Mouse (Mus musculus): ENCODE data around the gene Saxo1. TPM values are rescaled to one million over a fixed set of nuclear protein-coding genes. Genes with fewer than 3 reads are reported as not detected.

Saxo1 gene
- not detected for polyA plus RNA-seq (2017; shearing (Covaris generic))

DNA sequence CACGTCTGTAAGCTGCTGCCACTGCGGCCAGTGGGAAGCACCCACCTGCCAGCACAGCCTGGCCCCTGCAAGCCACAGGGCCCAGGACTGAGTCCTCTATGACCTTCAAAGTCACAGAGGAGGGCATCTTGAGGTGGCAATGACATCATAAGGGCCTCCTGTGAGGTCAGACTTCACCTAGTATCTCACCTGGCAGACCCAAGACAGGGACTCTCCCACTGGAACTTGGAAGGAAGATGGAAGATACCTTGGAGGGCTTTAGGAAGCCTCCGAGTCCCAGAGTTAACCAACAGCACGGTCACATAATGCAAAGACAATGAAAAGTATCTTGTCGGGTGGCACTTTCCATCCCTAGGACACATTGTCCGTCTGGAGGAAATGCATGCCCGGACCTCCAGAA lies at the start of gene Saxo1:
TSS of gene Saxo1 (minus strand) at position 101 of the 400 bp plus-strand sequence.
- ATAC-seq: no peak

GRCm38 (mm10) chr4:86591304-86591703 lies 33.2 kb upstream of the Saxo1 start:
- no peak for ATAC-seq

DNA sequence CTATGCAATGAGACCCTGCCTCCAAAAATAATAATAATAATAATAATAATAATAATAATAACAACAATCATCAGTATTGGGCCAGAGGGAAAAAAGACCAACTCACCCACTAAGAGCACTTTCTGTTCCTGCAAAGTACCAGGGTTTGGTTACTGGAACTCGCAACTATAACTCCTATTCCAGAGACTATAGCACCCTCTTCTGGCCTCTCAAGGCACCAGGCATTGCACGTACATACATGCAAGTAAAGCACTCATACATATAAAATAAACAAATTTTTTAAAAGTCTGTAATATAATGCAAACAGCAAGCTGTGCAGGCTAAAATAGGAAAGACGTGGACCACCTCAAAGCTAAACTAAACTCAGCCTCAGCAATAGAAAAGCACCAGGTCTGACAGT lies 30.1 kb upstream of the Saxo1 start:
- no peak for ATAC-seq

GRCm38 (mm10) chr4:86580591-86580990 lies 22.5 kb upstream of the Saxo1 start:
- no peak for ATAC-seq

- ATAC-seq: no peak
Measured at GRCm38 (mm10) chr4:86580056-86580455, 21.9 kb upstream of the Saxo1 start.

- ATAC-seq: no peak
Measured at GRCm38 (mm10) chr4:86576630-86577225, 18.6 kb upstream of the Saxo1 start.

GRCm38 (mm10) chr4:86576120-86576541 lies 18.0 kb upstream of the Saxo1 start:
- ATAC-seq: peak; percentile 16

- ATAC-seq: peak; percentile 95
Measured at GRCm38 (mm10) chr4:86575283-86575983, 17.3 kb upstream of the Saxo1 start, which contains the start of gene Rraga. Rraga (plus strand) TSS chr4:86575668.

DNA sequence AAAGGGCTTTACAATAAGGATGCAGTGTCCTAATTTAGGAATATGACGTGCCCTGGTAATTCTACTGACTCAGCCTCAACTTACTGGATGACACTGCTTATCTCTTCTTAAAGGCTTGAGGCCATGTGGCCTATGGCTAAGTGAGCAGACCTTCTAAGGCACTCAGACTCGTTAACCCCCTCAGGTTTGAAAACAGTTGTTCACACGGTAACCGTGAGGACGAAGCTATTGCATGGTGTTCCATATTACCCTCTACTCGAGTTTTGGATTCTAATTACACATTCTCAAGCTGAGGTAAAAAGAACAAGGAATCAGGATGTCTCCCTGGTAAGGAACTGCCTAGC lies 16.8 kb upstream of the Saxo1 start:
- ATAC-seq: peak; percentile 6

DNA sequence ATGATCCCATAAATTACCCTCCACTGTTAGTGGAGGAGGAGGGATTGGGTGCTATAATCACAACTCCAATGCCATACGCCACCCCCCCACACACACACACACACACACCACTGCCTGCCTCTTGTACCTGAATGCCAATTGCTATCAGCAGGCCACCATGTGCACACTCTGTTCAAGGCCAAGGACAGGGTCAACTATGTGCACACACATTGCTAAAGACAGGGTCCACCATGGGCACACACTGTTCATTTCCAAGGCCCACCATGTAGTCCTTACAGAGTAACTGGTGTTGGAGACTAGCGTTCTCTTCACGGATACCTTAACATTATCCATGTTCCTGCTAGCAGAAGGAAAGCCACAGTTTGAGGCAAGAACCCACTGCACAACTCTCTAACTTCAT lies 2.9 kb upstream of the Saxo1 start:
- no peak for ATAC-seq

- ATAC-seq: no peak
Measured at GRCm38 (mm10) chr4:86559006-86559405, 878 bp upstream of the Saxo1 start.

GRCm38 (mm10) chr4:86557371-86557770 lies 757 bp downstream of the Saxo1 start:
- no peak for ATAC-seq

- ATAC-seq: peak; percentile 75
Measured at GRCm38 (mm10) chr4:86555035-86555707, 3.0 kb downstream of the Saxo1 start.

- ATAC-seq: no peak
Measured at GRCm38 (mm10) chr4:86548332-86548731, 9.8 kb downstream of the Saxo1 start.

GRCm38 (mm10) chr4:86545615-86546014 lies 12.5 kb downstream of the Saxo1 start:
- ATAC-seq: no peak

DNA sequence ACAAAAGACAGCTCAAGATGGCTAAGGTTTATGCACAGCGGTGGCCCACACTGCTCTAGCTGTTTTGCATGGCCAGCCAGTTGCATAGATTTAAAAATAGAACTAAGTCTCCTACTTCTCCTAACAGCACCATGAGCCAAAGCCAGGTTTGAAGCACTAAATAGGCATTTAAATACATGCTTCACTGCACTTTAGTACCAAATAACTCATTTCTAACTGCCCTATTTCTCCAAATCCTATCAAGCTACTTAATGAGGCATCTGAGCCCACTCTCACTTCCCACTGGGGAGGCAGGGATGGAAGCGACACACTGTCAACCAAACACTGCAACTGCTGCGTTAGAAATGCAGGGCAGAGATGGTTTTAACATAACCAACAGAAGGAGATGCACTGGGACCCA lies 14.1 kb downstream of the Saxo1 start:
- no peak for ATAC-seq

- ATAC-seq: no peak
Measured at GRCm38 (mm10) chr4:86541573-86541972, 16.6 kb downstream of the Saxo1 start.

DNA sequence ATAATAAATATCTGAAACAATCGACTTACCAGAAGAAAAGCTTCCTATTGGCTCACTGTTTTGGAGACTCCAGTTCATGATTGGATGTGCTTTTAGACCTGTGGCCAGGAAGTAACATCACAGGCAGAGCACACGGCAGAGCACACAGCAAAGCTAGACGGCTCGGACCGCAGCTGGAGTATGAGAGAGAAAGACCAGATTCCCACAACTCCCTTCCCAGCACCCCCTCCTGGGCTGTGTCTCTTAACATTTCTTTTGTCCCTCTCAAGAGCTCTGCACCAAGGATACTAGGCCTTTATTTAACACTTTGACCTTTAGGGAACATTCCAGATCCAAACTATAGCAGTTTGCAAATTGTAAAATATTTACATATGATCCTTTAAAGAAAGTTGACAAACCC lies 19.2 kb downstream of the Saxo1 start:
- ATAC-seq: no peak

DNA sequence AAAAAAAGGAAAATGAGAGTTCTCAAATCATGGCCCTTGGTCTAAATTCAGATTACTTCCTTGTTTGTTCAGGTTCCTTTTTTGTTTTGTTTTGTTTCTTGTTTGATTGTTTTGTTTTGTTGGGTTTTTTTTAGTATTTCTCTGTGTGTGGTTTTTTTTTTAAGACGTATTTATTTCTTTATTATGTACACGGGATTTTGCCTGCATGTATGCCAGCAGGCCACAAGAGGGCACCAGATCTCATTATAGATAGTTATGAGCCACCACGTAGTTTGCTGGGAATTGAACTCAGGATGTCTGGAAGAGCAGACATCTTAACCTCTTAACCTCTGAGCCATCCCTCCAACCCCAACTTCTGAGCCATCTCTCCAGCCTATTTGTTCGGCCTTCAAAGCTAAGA lies 20.2 kb downstream of the Saxo1 start:
- ATAC-seq: no peak

- ATAC-seq: no peak
Measured at GRCm38 (mm10) chr4:86534091-86534481, 24.0 kb downstream of the Saxo1 start.

DNA sequence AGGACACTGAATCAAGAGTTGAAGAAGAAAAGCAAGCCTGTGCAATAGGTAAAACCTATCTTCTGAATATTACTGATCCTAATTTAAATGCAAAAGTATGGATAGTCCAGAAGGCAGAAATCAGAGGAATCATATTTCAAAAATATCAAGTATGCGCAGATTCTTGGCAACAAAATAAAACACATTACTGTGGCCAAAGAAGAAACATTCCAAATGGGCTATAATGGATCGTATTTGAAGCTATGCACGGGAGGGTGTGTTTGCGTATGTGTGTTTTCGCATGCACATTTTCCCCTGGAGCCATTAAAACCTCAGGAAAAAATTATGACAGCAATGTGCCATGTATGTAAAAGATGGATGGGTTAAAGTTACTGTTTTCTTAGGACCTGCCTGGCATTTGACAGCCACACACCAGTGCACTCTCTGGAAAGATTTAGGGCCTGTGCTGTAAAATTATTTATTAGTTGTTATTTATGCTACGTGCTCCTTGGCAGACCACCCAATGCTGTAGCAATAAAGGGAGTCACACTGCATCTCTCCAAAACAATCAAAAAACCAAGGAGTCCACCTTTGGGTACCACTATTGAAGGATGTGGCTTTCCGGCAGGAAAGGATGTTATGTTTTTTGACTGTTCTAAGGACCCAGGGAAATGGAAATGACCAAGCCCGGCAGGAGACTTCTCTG lies 24.6 kb downstream of the Saxo1 start:
- no peak for ATAC-seq

DNA sequence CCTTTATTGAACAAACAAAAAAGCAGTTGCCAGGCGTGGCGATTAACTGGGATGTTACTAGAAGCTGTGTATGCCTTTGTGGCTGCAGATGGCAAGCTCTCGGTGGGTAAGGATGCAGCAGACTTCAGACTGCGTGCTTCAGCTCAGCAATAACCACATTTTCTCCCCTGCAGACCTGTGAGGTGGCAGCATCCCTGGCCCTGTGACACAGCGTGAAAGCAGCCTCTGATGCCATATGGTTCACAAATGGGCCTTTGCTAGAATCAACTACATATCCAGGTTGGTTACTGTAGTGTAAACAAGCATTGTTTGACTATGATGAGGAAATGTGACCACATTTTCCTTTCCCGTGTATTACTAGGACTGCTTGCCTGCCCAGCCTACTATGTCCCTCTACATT lies 29.0 kb downstream of the Saxo1 start:
- ATAC-seq: no peak
